Mouse (Mus musculus) bone marrow macrophage, adult 2 months (primary cell): ENCODE measurements around the gene Dip2b. TPM values are rescaled to one million over a fixed set of nuclear protein-coding genes. Genes with fewer than 3 reads are reported as not detected.

Experiments
- H3K27ac ChIP-seq: 2 replicates; pipeline ENCODE4 v1.5.1; 2012; ENCODE audit warnings: low read depth, low read length; ENCODE audit not compliant: insufficient read depth
- H3K4me1 ChIP-seq: 2 replicates; pipeline ENCODE4 v1.6.1; 2012; ENCODE audit warnings: low read length; ENCODE audit not compliant: control insufficient read depth, insufficient read depth
- H3K4me3 ChIP-seq: 2 replicates; pipeline ENCODE4 v1.5.1; 2012; ENCODE audit warnings: mild to moderate bottlenecking, low read length, moderate library complexity; ENCODE audit not compliant: insufficient read depth
- CTCF ChIP-seq: IDR thresholded peaks from 2 replicates; pipeline ENCODE4 v1.5.1; 2012; ENCODE audit warnings: low read depth, mild to moderate bottlenecking, low read length, moderate library complexity
- POLR2A ChIP-seq: IDR thresholded peaks from 2 replicates; pipeline ENCODE4 v1.6.1; 2012; ENCODE audit warnings: mild to moderate bottlenecking, low read depth, low read length, borderline replicate concordance
- polyA plus RNA-seq: library from polyadenylated mRNA; stranded (reverse); fragments of >200 nt; gene quantifications from 2 replicates; pipeline ENCODE4 v1.2.4, GENCODE M21; 2012; ENCODE audit not compliant: missing spikeins, insufficient read depth, insufficient read length

Dip2b gene
- polyA plus RNA-seq, 1 experiment, result 33.0 TPM

DNA sequence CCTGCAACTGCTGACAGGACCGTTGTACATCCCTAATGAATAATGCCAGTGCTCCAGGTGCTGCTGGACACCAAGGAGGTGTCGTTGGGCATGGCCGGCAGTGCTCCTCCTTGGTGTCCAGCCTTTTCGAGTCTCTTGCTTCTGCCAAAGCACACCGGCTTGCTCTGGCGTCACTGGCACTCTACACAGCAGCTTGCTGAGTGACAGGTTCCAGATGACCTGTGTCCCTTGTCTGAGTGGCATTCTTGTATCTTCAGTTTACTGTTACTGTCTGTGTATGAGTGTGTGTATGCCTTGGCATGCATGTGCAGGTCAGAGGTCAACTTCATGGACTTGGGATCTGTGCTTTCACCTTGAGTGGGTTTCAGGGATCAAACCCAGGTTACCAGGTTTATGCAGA lies 83.0 kb downstream of the Dip2b start:
- no peak overlapping the region for H3K27ac ChIP-seq
- peaks cover 9% of the 10 kb centered on the region for H3K4me1 ChIP-seq
- TF ChIP-seq CTCF (no peak), POLR2A (no peak)

DNA sequence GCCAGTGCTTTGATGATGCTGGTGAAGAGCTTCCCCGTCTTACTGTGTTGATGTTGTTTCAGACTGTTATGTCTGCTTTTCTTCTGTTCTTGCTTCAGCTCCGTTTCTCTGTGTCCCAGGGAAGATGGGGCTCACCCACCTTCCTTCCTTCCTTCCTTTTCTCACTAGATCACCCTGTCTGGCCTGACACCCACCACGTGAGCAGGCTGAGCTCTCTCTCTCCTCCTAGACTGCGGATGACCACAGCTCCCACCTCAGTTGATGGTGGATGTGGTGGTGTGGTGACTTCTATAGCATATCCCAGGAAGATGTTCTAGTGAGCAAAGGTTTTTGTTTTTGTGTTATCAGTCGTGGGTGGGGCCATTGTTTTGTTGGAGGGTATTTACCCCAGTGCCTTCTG lies 85.4 kb downstream of the Dip2b start:
- Histone ChIP-seq H3K4me1 (peaks cover 17% of the 10 kb centered on the region), H3K27ac (no peak overlapping the region)

More for the DNA sequence above, 83.0 kb downstream of the Dip2b start:
- no peak overlapping the region for H3K4me3 ChIP-seq

DNA sequence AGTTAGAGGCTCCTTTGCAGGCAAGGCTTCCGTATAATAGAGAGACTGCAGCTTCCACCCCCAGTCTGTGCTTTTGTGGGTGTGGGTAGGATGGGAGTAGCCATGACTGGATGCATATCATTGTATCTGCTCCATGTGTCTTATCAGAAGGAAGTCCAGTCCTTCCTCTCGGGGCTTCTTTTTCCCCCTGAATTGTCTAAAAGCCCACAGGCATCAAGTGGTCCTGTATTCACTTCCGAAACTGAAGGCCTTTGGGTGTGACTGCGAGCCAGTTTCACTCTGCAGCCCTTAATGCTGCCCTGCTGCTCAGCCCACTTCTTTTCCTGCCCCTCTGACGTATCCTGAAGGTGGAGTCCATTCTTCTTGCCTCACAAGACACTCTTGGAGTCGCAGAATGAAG lies 86.8 kb downstream of the Dip2b start:
- Histone ChIP-seq H3K4me3 (no peak overlapping the region), H3K4me1 (peaks cover 18% of the 10 kb centered on the region)
- TF ChIP-seq CTCF (no peak), POLR2A (no peak)

More for the DNA sequence above, 85.4 kb downstream of the Dip2b start:
- TF ChIP-seq CTCF (no peak), POLR2A (no peak)
- no peak overlapping the region for H3K4me3 ChIP-seq

DNA sequence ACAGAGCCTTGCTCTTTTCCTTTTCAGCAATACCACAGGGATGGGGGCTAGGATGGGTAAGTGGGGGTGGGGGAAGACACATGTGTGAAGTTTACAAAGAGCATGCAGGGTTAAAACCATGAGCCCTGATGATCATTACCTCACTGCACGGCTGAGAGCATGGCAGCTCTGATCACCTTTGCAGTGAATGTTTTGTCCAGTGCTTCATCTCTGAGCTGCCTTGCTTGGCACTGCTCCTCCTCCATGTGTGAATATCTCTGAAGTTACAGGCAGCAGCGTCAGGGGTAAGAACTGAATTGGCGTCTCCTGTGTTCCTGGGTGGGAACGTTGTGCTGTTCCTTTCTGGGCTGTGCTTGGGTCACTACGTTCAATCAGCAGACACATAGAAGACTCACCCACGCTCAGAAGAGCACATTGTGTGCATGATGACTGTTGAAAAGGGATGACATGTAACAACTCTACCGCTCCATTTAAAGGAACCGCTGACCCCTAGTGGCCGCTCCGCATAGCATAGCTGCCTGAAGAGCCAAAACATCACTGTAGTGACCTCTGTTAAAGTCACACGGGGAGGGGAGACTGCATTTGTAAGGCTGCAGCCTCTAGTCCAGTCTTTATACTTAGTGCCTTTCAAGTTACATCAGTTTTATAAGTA lies 88.1 kb downstream of the Dip2b start:
- peaks cover 25% of the 10 kb centered on the region for H3K4me1 ChIP-seq
- TF ChIP-seq POLR2A, result no peak
- TF ChIP-seq CTCF, result peak; percentile 85
- no peak overlapping the region for H3K27ac ChIP-seq
- H3K4me3 ChIP-seq, result no peak overlapping the region

More for the DNA sequence above, 86.8 kb downstream of the Dip2b start:
- no peak overlapping the region for H3K27ac ChIP-seq

DNA sequence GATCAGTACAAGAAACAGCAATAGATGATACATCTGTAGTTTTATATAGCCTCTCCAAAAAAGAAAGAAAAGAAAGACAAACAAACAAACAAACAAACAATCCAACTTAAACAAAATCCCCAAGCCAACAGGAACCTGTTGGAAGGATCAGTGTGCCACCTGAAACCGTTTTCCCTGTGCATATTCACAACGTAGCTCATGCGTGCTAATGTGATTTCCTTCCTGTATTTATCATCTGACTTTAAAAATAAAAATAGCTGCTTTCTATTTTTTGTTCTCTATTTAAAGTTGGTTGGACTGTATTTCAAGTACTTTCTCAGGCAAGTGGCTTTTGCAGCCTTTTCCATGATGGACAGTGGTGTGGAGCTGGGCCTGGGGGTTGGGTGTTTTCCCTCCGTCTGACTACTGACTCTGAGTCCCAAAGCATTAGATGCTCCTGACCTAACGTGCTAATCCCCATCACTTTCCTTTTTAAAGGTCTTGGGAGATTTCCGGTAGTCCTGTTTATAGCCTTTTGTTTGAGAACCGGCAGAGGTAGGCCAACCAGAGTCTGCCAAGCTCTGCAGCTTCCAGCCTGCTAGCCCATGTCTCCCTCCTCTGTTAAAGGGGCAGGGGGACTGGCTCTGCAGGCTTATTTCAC lies 90.8 kb downstream of the Dip2b start:
- no peak overlapping the region for H3K4me3 ChIP-seq
- H3K27ac ChIP-seq, result peak overlapping the region; percentile 83
- no peak for TF ChIP-seq POLR2A
- no peak for TF ChIP-seq CTCF
- peaks cover 32% of the 10 kb centered on the region for H3K4me1 ChIP-seq

DNA sequence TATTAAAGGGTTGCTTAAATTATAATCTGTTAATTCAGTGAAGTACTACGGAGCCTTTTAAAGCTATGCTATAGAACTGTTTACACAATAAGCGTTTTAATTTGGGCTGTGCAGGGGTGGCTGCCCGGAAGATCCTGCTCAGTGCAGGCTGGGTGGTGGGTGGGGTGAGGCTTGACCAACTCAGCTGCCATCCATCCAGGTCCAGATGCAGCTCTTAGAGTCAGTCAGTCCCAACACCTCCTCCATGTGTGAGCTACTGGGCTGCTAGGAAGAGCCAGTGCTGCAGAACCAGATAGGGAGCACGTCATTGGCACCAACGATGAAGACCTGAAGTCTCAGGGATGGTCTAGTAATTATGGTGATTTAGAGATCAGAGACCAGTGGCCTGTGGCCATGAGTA lies 101.2 kb downstream of the Dip2b start:
- H3K27ac ChIP-seq, result no peak overlapping the region
- no peak for TF ChIP-seq POLR2A
- TF ChIP-seq CTCF, result no peak
- no peak overlapping the region for H3K4me3 ChIP-seq
- H3K4me1 ChIP-seq, result peaks cover 16% of the 10 kb centered on the region

DNA sequence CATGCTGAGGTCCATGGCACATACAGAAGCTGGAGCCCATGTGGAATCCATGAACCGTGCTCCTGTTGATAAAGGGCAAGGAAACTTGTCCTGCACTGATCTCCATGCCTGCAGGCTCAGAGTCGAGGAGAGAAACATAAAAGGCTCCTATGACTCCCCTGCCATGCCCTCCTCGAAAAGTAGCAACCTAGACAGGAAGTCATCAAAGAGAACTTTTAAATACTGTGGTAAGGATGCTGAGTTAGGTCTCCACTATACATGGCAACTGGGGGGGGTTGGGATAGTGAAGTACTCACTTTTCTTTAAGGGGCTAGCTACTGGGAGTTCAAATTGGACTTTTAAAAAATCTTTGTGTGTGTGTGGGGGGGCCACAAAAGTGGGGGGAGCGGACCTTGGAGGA lies 102.0 kb downstream of the Dip2b start:
- H3K4me3 ChIP-seq, result no peak overlapping the region
- no peak overlapping the region for H3K27ac ChIP-seq
- H3K4me1 ChIP-seq, result peaks cover 23% of the 10 kb centered on the region
- no peak for TF ChIP-seq POLR2A
- TF ChIP-seq CTCF, result no peak

DNA sequence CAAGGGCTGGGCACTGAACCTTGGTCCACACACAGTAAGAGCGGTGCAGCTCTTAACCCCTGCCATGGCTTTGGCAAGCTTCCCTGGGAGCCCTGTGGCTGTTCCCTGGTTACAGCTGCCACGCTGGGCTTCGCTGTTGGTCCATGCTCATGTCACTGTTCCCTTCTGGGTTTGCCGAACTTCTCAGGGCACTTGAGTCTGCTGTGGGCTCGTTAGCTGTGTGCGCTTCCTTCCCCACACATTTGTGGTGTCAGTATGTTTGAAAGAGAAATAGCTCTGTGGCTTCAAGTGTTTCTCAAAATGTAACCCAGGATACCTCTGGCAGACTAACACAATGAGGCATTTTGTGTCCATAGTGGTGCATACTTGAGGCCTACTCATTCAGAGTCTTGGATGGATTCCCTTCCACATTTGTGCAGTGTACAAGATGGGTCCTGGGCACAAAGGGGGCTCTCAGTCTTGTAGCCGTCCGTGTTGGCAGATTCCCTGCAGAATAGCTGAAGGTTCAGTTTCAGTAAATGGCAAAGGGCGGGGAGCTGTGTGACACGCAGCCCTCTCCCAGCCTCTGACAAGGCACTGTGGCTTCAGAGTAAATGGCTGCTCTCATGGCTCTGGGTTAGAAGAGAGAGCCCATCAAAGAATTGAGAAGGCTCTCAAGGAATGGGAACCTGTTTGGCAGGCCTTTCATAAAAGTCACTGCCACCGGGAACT lies 104.8 kb downstream of the Dip2b start:
- Histone ChIP-seq H3K27ac (no peak overlapping the region), H3K4me1 (peaks cover 32% of the 10 kb centered on the region), H3K4me3 (no peak overlapping the region)
- no peak for TF ChIP-seq POLR2A
- no peak for TF ChIP-seq CTCF

DNA sequence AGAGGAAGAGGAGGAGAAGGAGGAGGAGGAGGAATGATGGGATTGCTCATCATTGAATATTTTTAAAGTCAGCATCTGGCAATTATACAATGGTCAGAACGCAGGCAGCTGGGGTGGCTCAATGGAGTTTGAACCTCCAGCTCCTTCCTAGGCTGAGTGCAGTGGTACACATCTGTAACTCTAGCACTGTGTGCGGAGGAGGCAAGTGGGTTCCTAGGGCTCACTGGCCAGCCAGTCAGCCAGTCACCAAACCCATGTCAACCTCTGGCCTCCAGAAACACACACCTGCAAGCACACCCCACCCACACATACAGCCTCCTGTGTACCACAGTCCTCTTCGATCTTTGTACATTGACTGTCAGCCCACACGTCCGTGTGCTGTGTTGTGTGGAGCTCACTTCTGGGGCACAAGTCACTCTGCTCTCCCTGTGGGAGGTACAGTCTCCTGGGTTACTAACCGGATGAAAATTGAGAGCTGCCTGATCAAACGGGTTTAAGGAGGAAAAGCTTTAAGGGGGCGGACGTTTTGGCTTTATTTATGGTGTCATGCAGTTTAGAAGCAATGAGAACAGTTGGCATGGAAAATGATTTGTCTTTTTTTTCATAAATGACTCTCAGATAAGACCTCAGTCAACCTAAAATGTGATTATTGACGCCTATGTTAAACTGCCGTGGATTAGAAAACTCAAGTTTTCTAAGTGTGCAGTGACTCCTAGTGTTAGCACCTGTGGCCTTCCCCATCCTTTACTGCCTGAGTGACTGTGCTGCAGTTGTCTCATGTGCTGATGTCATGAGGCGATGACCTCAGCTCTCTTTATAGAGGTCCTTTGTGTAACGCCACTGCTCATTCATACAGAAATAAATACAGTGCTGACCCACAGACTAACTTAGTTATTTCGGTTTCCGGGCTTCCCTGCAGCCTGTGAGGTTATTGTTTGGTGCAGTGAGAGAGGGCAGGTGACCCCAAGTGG lies 106.7 kb downstream of the Dip2b start:
- peaks cover 44% of the 10 kb centered on the region for H3K4me1 ChIP-seq
- no peak for TF ChIP-seq POLR2A
- TF ChIP-seq CTCF, result no peak
- H3K4me3 ChIP-seq, result no peak overlapping the region
- H3K27ac ChIP-seq, result no peak overlapping the region
